Mouse (Mus musculus) cerebellum, adult 9-11 months (tissue): ENCODE data around the gene Serpinb6b.
"Not testable (repeated sequence)": the region's sequence is repeated elsewhere in the genome, so short reads cannot be mapped to it uniquely, and the experiment has no call there.

Experiments
- DNase-seq: peaks from one replicate; pipeline ENCODE4 v3.0.0; 2022

Serpinb6b gene

DNA sequence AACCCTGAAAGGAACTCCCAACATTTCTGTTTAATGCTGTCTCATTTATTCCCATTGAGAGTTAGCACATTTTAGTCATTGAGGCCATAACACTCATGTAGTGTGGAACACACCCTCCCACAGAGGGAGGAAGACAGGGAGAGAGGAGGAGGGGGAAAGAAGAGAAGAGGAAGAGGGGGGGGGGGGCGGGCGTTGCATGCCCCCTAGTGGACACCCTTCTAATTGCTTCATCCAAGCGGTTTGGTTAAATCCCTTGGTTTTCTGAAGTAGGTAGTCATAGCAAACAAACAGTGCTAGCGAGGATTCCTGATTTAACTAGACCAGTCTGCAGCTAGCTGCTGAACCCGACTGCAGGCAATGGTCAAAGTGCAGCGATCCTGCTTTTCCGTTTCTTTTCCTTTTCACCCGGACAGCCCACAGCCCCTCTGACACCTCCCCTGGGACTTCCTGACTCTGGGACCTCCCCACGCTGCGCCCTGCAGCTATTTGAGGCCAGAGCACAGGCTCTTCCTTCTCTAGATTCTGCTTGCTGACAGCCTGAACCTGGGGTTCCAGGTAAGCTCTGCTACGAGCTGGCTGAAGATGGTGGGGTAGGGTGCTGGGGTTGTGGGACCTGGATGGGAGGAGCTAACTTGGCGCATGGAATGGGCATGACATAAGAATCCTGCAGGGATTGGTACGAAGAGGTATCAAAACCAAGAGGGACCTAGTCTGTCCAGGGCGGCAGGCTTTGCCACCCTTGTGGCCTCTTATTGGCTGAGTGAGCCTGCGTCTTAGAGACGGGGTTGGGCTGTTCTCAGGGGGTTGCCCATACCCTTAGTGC lies at the start of gene Serpinb6b:
TSS of gene Serpinb6b (plus strand) at position 221 of the 823 bp plus-strand sequence.
- DNase-seq = peak; percentile 4

DNA sequence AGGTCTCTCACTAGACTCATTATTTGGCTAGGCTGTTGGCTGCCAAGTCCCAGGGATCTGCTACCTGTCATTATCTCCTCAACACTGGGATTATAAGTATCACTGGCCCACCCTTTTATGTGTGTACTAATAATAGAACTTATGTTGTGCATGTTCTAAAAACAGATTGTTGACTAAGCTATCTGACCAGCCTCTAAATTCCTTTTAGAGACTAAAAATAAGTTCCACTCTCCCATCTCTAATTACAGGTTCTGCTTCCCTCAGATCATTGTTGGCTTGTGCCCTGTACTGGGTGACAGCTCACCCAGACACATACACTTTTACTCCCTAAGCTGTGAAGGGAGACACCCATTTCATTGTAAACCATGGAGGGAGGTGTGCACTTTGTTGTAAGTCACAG lies 42.4 kb upstream of the Serpinb6b start:
- DNase-seq = no peak

DNA sequence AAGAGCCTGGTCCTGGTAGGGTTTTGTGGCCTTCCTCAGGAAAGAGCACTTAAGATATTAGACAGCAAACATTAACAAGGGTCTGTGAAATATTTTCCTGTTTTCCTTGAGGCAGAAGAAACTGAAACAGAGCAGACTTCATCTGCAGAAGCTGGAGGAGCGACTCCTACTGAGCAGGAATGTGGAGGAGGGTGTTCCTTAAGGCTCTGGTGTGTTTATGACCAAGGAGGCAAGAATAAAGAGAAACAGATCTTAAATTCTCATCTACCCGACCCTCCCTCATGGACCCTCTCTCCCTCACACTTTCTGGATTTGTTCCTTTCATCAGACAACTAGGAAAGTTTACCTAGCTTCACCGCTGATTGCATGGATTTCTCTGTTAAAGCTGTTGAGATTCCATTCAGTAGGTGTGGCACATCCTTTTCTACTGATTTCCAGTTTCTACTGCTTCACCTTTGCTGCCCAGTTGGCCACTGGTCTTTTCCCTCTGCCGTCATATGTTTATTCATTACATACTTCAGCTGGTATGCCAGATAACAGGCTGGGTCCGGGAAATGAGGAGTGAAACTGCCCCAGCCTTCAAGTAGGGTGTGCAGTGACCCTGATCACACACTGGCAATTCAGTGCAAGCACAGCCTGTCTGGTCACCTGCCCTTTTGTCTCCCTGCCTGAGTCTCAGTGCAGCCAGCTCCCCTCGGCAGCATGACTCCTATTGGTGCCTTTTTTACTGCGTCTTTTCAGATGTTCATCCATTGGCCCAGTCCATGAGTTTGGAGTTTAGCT lies 40.2 kb upstream of the Serpinb6b start:
- DNase-seq = no peak

DNA sequence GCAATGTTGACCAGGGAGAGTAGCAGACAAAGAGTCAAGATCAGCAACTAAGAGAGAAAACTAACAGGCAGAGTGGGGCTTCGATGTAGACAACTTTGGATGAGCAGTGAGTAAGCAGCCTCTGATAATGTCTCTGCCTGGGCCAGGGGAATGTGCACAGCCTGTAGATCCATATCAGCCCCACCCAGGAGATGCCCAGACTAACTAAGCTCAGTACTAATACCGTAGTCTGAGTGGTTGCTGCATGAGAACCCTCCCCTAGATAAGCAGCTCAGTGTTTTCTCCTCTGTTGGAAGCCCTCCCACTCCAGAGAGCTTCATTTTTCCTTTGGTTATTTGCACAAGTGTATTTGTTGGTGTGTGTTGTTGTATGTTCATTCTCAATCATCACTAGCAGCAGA lies 38.3 kb upstream of the Serpinb6b start:
- no peak for DNase-seq

DNA sequence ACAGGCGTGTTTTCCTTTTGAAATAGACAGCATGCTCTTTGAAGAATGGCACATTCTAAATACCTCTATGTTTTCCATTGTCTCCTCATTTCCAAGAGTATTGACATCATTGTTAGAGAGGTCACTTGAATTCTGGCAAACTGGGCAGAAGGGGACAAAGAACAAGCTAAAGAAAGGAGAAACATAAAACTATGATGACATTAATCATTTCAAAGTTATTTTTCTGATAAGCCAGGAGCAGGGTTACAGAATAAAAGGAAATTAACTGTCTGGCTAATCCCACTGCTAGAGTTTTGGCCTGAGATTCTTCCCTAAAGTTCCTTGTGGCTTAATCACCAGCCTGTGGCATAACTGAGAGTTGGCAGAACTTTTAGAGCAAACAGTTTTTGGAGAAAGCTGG lies 37.8 kb upstream of the Serpinb6b start:
- DNase-seq = no peak

DNA sequence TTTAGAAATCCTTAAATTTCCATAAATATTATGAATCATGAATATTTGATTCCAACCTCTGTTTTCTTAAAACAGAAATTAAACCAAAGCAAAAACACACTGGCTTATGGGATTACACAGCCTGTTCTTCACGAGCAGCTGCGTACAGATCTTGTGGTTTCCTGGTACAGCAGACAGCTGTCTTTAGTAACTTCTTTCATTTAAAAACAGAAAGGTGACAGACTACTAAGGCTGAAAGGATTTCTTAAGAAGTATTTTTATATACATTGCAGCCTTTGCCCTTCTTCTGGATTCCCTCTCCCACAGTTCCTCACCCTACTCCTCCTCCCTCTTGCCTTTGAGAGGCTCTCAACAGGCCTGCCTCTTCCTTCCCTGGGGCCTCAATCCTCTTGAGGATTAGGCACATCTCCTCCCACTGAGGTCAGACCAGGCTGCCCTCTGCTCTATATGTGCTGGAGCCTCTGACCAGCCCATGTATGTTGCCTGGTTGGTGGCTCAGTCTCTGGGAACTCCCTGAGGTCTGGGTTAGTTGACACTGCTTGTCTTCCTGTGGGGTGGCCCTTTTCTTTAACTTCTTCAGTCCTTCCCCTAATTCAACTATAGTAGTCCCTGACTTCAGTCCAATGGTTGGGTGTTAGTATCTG lies 35.8 kb upstream of the Serpinb6b start:
- no peak for DNase-seq

DNA sequence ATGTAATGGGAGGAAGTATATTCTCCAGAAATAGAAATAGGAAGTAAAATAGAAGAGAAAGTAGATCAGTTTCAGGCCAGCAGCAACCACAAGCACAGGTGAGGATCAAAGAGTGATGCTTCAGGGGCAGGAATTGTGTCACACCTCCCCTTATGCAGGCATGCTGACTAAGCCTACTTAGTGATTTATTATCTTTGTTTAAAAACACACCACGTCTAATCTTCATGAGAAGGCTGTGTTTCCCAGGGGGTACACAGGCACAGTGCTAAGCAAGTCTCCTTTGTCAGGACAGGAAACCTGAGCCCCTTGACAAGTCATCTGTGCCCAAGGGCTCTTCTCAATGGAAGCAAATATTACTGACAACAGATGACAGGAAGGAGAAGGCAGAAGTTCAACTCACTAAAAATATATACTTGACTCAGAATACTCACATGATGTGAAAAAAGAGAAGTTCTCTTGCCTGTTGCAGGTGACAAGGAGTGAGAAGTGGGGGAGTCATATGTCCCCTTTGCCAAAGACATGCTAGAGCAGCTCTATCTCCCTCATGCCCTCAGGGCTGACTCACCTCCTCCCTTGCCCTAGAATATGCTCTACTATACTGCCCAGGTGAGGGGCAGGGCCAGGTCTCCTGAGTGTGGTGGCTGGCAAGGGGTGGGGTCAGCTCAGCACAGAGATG lies 30.2 kb upstream of the Serpinb6b start:
- DNase-seq = no peak

DNA sequence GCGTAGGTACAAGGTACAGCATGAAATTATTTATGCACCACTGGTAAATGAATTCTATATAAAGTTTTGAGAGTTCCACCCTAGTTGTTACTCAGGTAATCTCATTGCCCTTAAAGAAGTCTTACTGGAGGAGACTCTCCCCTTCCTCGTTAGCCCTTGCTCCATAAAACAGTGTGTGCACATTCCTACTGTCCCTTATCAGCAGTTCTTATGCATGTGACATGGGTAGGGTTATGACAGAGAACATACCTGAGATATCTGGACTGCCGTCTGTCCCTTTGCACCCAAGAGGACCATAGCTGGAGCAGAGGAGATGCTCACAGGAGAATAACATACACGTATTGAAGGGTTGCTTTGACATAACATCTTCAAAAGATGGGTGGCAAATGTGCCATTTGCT lies 26.7 kb upstream of the Serpinb6b start:
- not testable (repeated sequence) for DNase-seq

DNA sequence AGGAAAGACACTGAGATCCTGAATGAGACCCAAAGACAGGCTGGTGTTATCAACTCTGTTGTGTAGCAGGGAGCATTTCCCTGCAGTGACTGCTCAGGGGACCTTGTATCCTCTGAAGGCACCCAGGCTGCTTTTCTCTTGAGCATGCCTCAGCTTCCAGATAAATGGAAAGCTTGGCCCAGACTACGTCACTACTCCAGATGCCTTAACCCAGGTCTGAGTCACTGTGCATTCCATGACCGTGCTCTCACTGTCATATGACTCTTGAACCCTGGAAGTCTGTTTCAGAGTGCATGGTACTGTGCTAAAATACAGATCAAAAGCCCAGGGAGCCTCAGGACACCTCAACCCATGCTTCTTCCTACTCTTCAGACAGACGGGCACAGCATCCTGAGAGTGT lies 25.8 kb upstream of the Serpinb6b start:
- not testable (repeated sequence) for DNase-seq

DNA sequence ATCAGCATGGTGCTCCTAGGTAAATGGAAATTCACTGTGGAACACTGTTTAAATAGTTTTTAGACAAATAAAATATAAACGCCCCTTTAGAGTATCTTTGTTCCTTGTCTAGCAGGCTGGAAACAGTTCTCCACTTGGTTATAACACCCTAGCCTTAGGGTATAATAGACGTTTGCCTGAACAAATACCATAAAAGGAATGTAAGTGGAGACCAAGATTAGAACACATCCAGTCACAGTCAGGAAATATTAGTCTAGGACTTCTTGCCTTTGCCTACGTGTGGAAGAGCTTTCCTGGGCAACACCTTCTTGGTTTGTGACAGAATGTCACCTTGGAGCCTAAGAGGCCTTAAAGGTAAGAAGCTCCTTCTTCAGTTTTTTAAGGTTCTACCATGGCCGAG lies 8.5 kb upstream of the Serpinb6b start:
- DNase-seq = no peak

DNA sequence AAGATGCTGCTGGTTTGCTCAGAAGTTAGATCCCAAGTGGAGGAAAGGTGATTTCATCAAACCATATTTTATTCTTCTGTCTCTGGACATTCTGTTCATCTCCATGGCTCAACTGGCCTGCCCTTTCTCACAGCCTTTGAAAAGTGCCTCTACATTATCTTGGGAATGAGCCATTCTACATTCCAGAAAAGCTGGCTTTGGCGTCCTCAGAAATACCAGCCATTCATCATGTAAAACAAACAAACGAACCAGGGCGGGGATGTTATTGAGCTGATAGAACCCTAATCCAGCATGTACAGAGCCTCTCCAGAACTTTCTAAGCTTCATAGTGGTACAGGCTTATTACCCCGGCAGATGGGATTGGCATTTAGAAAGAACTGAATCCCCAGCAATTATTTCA lies 7.1 kb upstream of the Serpinb6b start:
- DNase-seq = no peak

DNA sequence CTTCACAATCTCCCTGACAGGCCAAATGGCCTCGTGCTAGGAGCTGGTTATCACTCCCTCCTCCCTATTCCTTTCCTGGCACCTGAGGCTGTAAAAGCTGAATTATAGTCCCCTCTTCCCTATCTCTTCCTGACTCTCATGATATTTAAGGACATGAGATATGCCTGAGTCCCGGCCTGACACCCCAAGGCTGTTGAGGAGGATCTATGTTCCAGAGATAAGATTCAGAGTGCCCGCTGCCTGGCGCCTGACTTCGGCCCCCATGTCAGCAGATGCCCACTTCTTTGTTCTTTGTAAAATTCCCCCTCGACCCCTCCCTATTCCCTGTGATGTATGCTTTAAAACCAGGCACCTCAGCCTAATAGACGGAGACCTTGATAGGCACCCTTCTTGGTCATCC lies 6.5 kb upstream of the Serpinb6b start:
- not testable (repeated sequence) for DNase-seq

DNA sequence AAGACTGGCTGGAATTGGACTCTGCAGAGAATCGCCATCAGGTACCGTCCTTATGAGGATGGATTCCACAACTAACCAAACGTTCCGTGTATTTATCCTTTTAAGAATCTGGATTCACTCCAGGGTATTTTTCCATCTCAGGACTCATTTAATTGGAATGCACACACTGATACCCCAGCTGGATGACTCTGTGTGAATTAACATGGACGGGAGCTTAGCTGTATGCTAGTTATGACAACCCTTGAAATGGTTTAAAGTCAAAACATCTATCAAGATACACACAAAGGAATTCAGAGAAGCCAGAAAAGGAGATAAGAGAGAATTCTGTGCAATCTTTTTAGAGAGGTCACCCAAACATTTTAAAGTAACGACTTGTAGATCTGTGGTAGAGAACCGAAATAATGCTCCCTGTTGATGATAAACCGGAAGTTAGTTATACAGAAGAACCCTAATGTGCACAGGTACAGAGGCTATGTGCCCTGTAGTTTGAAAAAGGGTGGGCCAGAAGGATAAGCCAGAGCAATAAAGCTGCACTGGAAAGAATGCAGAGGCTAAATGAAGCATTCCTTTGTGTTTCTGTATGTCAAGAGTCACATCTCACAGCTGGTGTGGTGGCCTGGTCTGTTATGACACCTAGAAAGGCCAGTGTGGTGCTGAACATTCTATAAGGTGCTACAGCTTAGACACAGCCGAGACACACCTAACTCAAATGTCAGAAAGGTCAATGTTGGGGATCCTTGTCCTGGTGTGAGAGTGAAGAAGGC lies 837 bp upstream of the Serpinb6b start:
- DNase-seq = no peak

DNA sequence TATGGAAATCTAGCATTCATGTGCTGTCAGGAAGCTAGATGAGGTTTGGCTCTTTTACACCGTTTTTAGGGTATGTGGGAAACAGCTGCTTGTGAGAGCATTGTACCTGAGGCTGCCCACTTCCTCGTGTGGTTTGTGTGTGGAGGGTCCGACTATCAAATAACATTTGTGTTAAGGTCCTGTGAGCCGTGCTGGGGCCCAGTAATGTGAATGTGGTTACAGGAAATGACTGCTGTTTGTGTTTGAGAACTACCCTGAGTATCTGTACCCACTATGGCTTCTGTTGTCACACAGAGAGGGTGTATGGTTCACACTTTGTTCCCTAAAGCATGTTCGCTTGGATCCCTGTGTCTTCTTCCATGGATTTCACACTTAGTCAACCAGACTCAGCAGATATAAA lies 1.1 kb downstream of the Serpinb6b start:
- no peak for DNase-seq

DNA sequence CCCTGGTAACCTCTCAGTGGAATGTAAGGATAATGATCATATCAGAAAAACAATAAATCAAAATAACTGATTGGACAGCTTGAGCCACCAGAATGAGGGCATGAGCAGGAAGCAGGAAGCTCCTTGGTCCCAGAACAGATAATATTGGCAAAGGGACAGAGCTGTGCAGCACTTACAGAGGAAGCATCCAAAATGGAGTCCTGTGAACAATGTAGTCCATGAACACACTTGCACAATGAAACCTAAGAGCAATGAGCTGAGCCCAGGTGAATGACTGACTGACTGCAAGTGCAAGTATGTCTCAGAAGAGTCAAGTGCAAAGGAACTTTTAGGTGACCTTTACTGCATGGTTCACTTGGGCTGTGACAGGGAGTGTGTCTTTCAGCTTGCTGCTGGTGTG lies 2.2 kb downstream of the Serpinb6b start:
- no peak for DNase-seq

DNA sequence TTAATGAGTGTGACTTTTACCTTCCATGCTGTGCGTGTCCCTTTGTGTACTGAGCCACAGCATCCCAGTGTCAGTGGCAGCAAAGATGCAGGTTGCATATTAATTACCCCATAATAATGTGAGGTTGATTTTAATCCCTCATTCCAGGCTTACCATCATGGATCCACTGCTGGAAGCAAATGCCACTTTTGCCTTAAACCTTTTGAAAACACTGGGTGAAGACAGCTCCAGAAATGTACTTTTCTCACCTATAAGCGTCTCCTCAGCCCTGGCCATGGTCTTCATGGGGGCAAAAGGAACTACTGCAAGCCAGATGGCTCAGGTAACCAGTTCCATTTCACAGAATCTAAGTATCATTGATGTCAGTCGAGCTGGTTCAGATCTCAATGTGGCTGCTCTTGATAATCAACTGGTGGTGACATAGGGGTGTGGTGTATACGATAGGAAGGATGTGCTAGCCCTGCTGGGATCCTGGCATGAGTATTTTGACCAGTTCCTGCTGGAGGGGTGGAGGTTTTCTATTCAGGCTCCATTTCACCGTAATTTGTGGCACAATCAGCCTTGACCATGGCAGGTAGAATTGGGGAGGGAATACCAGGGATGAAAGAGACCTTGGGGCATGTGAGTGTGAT lies 3.5 kb downstream of the Serpinb6b start:
- no peak for DNase-seq

DNA sequence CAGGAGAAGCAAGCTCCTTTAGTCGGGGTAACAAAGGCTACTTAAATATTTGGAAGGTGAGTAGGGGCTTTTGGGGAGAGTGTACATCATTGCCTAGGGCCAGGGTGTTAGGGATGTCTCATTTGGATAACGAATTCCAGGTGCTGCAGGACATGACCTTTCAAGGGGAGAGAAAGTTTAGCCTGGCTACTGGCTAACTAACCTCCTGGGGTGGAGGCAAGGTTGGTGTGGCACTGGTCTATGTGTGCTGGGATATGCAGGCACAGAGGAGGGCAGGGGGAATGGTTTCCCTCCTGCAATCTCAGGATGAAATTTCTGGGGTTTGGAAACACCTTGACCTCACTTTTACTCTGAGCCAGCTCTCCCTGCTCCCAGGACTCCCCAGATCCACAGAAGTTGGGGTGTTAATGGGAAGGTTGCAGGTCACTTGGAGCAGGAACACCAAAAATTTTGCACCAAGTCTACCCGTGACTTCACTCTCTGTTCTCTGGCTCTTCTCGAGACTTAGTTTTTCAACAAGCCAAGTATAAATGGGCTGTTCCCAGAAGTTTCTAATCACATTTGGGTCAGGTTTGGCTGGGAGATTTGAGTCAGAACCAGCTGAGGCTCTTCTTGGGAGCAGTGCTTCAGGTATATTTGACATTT lies 4.1 kb downstream of the Serpinb6b start:
- no peak for DNase-seq

DNA sequence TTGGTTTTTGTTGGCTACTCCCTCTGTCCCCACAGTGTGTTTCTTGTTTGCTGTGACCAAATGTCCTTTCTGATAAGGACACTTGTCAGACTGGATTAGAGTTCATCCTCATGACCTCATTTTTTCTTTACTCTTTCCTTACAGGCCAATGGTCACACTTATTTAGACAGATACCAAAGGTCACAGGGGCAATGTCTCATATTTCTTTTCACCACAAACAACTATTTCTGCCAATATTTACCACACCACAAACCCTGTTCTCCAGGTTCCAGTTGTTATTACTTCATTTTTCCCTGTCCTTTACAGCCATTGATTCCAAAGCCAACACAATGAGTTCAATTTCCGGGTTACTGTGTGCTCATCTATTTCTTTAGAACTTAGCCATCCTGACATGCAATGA lies 4.6 kb downstream of the Serpinb6b start:
- DNase-seq = no peak

DNA sequence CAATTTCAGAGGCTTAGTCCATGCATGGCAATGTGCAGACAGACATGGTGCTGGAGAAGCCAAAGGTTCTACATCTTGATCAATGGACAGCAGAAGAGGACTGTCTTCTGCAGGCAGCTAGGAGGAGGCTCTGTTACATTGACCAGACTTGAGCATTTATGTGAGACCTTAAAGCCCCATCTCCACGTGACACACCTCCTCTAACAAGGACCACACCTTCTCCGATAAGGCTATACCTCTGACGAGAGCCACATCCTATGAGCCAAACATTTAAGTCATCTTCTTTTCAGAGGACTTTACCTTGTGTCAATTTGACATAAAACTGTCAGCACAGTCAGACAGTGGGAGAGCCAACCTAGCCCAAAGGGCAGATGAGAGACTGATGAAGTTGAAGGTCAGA lies 5.8 kb downstream of the Serpinb6b start:
- no peak for DNase-seq

DNA sequence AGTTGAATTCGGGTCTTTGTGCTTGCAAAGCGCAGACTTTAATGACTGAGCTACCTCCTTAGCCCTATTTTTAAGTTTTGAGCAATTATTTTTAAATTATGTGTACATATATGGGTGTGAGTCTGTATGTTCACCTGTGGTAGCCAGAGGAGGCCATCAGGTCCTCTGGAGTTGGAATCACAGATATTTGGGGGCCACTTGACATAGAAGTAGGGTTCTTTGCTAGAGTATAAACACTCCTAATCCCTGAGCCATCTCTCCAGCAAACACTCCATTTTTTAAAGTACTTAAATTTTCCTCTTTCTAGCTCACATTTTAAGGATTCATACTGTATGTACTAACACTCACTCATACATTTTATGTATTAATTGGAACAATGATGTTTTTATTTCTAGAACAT lies 9.3 kb downstream of the Serpinb6b start:
- no peak for DNase-seq

DNA sequence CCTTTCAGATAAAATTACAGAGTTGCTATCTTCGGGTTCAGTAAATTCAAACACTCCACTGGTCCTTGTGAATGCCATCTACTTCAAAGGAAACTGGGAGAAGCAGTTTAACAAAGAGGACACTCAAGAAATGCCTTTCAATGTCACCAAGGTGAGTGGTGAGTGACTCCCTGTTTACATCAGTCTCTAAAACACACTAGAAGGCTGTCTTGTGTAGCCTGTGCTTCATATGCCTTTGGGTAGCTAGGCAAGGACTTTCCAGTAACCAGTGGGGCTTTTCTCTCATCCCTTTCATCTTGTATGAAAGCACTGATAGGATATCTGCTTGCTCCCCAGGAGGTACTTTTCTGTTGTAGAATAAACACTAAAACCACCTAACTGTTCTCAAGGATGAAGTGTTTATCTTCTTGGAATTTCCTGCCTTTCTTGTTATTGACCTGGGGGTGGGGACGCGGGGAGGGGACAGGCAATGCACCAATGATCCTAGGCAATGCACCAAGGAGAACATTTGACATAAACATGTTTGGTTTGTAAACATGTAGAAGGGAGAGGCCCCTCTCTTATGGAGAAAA lies 10.0 kb downstream of the Serpinb6b start:
- no peak for DNase-seq
